Mouse (Mus musculus): ENCODE results near the gene Fam24a. TPM values are rescaled to one million over a fixed set of nuclear protein-coding genes. Genes with fewer than 3 reads are reported as not detected.

Fam24a gene
- total and polyA plus RNA-seq, 3 experiments, result not detected

DNA sequence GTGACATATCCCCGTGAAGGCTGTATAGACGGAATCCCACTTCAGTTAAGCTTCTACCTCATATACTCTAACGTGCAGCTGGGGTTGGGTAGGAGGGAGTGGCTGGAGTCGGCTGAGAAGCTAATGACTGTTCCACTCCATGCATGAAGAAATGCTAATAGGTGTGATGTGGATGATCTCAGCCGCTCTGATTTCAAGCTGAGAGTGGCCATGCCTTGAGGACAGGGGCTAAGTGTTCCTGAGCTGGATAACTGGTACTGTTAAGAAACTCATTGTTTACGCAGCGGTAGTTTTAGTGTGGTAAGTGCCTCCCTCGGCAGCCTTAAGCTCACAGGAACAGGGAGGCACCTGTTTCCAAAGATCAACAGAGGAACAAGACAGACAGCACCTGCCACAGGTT lies 30.3 kb upstream of the Fam24a start:
- TF ChIP-seq ELF1 (IDR thresholded peaks at IDR 0.05; ENCODE audit: low read depth, low read length) (no peak), NRF1 (IDR thresholded peaks at IDR 0.05; ENCODE audit: insufficient read depth, low read depth, low read length, poor library complexity, severe bottlenecking) (no peak), MYC (IDR thresholded peaks at IDR 0.05; ENCODE audit: low read depth, low read length) (no peak), ZC3H11A (IDR thresholded peaks at IDR 0.05; ENCODE audit: low read depth, low read length) (no peak)
- Histone ChIP-seq H3K79me2 (ENCODE audit: control insufficient read depth, insufficient read depth, low read length, poor library complexity) (no peaks in the 10 kb centered on the region), H3K27ac (ENCODE audit: control insufficient read depth, low read depth, low read length) (no peak overlapping the region), H3K9ac (ENCODE audit: control insufficient read depth, low read depth, low read length, poor library complexity, severe bottlenecking) (no peak overlapping the region), H3K27me3 (ENCODE audit: control insufficient read depth in 1 of 2, insufficient read depth in 2 of 2, low read length in 2 of 2) (no peaks in the 10 kb centered on the region), H3K36me3 (ENCODE audit: control insufficient read depth in 1 of 2, insufficient read depth in 2 of 2, low read length in 2 of 2) (no peaks in the 10 kb centered on the region), H3K4me3 (ENCODE audit: control insufficient read depth in 1 of 2, insufficient read depth in 1 of 2, low read depth in 2 of 2, low read length in 2 of 2) (no peak overlapping the region), H3K9me3 (replicated peaks; ENCODE audit: insufficient read depth, low read length) (no peaks in the 10 kb centered on the region), H3K4me1 (ENCODE audit: control insufficient read depth in 1 of 2, insufficient read depth in 2 of 2, low read length in 2 of 2) (no peaks in the 10 kb centered on the region)
- DNase-seq (ENCODE audit: low read depth, low spot score), result no peak

DNA sequence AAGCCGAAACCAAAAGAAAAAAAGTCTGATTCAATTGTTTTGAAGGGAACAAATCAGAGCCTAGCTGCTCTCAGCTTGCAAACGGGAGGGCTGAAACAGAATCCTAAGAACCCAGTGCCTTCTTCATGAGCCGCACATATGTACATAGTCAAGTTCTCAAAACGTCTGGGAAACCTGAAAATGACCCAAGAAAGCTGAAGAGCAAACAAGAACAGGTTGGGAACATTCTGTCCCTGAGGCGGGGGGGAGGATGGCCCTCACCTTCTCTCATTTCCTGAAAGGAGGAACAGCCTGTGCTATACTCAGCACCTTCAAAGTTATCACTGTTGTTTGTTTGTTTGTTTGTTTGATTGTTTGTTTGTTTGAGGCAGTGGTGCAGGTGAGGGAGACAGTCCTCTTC lies 26.9 kb upstream of the Fam24a start:
- H3K9ac ChIP-seq (ENCODE audit: control insufficient read depth, low read depth, low read length, poor library complexity, severe bottlenecking), result no peak overlapping the region
- H3K79me2 ChIP-seq (ENCODE audit: control insufficient read depth, insufficient read depth, low read length, poor library complexity), result no peaks in the 10 kb centered on the region
- no peaks in the 10 kb centered on the region for H3K9me3 ChIP-seq (replicated peaks; ENCODE audit: insufficient read depth, low read length)
- TF ChIP-seq CHD2 (IDR thresholded peaks at IDR 0.05; ENCODE audit: low read length) (no peak), MYB (IDR thresholded peaks at IDR 0.05; ENCODE audit: low read depth, low read length) (no peak), TBP (IDR thresholded peaks at IDR 0.05; ENCODE audit: low read depth, low read length) (no peak), RCOR1 (IDR thresholded peaks at IDR 0.05; ENCODE audit: low read depth, low read length) (no peak), MAX (IDR thresholded peaks at IDR 0.05; ENCODE audit: low read length) (no peak), RAD21 (IDR thresholded peaks at IDR 0.05; ENCODE audit: low read depth, low read length) (no peak)
- no peak for DNase-seq (ENCODE audit: low read depth, low spot score)
- H3K36me3 ChIP-seq (ENCODE audit: control insufficient read depth in 1 of 2, insufficient read depth in 2 of 2, low read length in 2 of 2), result no peaks in the 10 kb centered on the region
- no peaks in the 10 kb centered on the region for H3K27me3 ChIP-seq (ENCODE audit: control insufficient read depth in 1 of 2, insufficient read depth in 2 of 2, low read length in 2 of 2)
- no peak overlapping the region for H3K27ac ChIP-seq (ENCODE audit: control insufficient read depth, low read depth, low read length)
- no peak overlapping the region for H3K4me3 ChIP-seq (ENCODE audit: control insufficient read depth in 1 of 2, insufficient read depth in 1 of 2, low read depth in 2 of 2, low read length in 2 of 2)
- H3K4me1 ChIP-seq (ENCODE audit: control insufficient read depth in 1 of 2, insufficient read depth in 2 of 2, low read length in 2 of 2), result no peaks in the 10 kb centered on the region

DNA sequence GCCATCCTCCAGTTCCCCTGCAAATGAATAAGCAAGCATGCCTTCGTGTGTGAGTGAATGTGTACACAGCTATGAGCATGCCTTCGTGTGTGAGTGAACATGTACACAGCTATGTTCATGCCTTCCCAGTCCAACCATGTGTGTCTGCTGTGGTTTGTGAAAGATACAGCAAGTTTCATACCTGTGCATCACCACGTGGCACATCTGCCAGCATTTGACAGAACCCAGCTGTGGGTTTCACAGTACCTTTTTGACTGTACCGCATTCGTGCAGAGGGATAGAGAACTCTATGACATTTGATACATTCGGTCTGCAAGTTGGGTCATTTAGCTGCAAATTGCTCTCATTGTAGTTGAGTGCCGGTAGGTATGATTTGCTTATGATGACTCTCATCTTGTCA lies 19.2 kb upstream of the Fam24a start:
- Histone ChIP-seq H3K36me3 (ENCODE audit: control insufficient read depth in 1 of 2, insufficient read depth in 2 of 2, low read length in 2 of 2) (no peaks in the 10 kb centered on the region; a peak in 1 of 4 replicates), H3K27ac (ENCODE audit: control insufficient read depth, low read depth, low read length) (no peak overlapping the region), H3K4me1 (ENCODE audit: control insufficient read depth in 1 of 2, insufficient read depth in 2 of 2, low read length in 2 of 2) (no peaks in the 10 kb centered on the region), H3K4me3 (ENCODE audit: control insufficient read depth in 1 of 2, insufficient read depth in 1 of 2, low read depth in 2 of 2, low read length in 2 of 2) (no peak overlapping the region), H3K9me3 (replicated peaks; ENCODE audit: insufficient read depth, low read length) (no peaks in the 10 kb centered on the region), H3K9ac (ENCODE audit: control insufficient read depth, low read depth, low read length, poor library complexity, severe bottlenecking) (no peak overlapping the region), H3K27me3 (ENCODE audit: control insufficient read depth in 1 of 2, insufficient read depth in 2 of 2, low read length in 2 of 2) (no peaks in the 10 kb centered on the region), H3K79me2 (ENCODE audit: control insufficient read depth, insufficient read depth, low read length, poor library complexity) (no peaks in the 10 kb centered on the region)
- TF ChIP-seq HCFC1 (IDR thresholded peaks at IDR 0.05; ENCODE audit: low read depth, low read length) (no peak), NELFE (IDR thresholded peaks at IDR 0.05; ENCODE audit: low read depth, low read length) (no peak), USF1 (IDR thresholded peaks at IDR 0.05; ENCODE audit: low read depth, low read length) (no peak), ETS1 (IDR thresholded peaks at IDR 0.05; ENCODE audit: low read depth, low read length) (no peak)
- no peak for DNase-seq (ENCODE audit: low read depth, low spot score)

Measured in MEL (cell line).